Mouse (Mus musculus) bone marrow macrophage, adult 2 months (primary cell): ENCODE data around the gene Edar.

Source experiments
- CTCF ChIP-seq: IDR thresholded peaks from 2 replicates; pipeline ENCODE4 v1.5.1; 2012; ENCODE audit warnings: low read depth, mild to moderate bottlenecking, low read length, moderate library complexity
- POLR2A ChIP-seq: IDR thresholded peaks from 2 replicates; pipeline ENCODE4 v1.6.1; 2012; ENCODE audit warnings: mild to moderate bottlenecking, low read depth, low read length, borderline replicate concordance

- TF ChIP-seq POLR2A (no peak), CTCF (no peak)
These were observed 79.6 kb downstream of the Edar start for GRCm38 (mm10) chr10:58595821-58596220.
